Mouse (Mus musculus) adrenal gland, postnatal 25 days (tissue): ENCODE measurements at regions not wholly inside any gene's neighbourhood (a gene's known extent, or its start where the extent isn't known, plus 50 kb on each side); places are given as distances from the start of the nearest gene placed in this dataset.

Experiments
- DNase-seq: peaks from one replicate; pipeline ENCODE4 v3.0.0; 2021; ENCODE audit warnings: mixed read lengths

DNA sequence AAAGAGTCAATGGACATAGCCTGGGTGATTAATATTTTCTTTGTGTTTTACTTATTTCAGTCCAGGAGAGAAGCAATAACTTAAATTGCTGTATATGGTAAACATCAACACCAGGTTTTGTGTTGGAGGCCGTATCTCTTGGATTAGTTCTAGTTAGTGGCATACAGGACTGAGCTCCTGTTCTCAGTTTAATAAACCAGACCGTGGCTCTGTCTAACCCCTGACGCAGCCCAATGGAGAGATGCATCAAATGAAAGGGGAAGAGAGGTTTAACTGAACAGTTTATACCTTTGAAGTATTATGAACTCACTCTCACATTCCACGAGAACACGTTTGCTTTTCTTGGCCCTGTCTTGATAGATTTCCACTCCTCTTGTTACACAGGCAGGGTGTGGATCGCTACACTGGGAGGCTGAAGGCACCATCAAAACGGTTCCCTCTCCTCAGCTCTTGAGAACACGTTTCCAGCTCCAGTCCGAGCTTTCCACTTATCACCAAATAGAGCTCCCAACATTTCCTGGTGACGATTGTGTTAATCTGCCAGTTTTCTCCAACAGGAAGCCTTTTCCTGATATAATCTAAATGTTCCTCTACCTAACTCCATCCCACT, 54.0 kb upstream of the Cerkl start:
- no peak for DNase-seq

GRCm38 (mm10) chr2:79511108-79511507, 54.5 kb upstream of the Cerkl start:
- no peak for DNase-seq

GRCm38 (mm10) chr2:79511676-79512323, 55.2 kb upstream of the Cerkl start:
- DNase-seq, result peak; percentile 63

- DNase-seq, result no peak
Measured at GRCm38 (mm10) chr2:79512374-79512773, 55.8 kb upstream of the Cerkl start.

DNA sequence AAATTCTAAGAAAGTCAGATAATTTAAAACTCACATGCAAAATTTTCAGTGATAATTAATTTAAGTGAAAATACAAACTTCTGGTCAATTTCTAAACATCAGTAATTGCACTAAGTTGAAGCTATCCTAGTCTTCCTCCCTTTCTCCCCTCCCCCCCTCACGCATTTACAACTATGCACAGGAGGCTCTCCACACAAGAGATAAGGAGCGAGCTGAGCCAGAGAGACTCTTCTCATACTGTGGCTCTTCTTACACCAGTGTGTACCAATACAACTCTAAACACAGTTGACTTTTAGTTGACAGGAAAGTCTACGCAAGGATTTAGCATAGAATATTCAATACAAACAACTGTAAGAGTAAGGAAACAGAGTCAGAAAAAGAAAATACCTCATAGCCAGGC, 57.1 kb upstream of the Cerkl start:
- no peak for DNase-seq

- DNase-seq, result no peak
Measured at GRCm38 (mm10) chr2:79518046-79518750, 61.6 kb upstream of the Cerkl start.

DNA sequence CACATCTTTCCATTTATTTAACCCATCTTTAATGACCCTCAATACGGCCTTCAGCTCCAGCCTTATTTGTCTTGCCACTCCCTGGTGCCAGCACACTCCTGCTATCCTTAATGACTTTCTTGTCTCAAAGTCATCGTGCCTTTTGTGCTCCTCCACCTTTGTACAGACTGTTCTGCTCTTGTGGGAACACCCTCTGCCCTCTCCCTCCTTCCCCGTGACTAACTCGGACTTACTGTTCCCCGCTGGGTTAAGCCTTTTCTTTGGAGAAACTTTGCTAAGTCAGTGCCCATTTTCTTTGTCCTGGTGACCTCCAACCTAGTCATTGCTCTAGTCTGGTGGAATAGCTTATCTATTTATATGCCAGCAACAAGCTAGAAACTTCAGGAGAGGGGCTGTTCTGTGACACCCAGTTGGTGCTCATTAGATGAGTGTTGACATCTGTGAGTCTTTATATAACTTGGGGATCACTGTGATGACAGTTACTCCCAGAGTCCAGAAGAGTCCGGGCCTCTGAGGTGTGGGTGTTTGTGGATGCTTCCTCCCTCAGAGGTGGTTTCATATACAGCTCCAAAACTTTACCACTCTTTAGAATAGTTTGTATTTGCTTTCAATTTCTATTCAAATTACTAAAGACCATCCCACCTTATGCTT, 63.3 kb upstream of the Cerkl start:
- DNase-seq, result no peak

DNA sequence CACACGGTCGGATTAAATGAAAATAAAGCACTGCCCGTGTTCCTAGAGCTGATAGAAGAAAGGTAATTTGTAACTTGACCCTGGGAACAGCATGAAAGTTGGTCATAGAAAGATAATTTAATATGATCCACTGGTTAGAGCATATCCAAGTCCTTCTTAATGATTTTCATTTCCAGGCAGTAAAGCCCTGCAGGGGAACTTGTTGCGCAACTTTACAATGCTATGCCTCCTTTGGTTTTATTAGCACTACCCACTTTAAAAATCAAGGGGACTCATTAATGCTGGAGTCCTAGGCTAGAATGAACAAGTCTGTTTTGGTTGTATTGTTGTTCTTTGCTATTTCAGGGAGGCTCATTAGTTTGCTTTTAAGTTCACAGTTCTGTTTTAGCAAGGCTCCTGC, 66.9 kb upstream of the Cerkl start:
- DNase-seq, result no peak

GRCm38 (mm10) chr2:79527529-79527928, 70.9 kb upstream of the Cerkl start:
- DNase-seq, result no peak

DNA sequence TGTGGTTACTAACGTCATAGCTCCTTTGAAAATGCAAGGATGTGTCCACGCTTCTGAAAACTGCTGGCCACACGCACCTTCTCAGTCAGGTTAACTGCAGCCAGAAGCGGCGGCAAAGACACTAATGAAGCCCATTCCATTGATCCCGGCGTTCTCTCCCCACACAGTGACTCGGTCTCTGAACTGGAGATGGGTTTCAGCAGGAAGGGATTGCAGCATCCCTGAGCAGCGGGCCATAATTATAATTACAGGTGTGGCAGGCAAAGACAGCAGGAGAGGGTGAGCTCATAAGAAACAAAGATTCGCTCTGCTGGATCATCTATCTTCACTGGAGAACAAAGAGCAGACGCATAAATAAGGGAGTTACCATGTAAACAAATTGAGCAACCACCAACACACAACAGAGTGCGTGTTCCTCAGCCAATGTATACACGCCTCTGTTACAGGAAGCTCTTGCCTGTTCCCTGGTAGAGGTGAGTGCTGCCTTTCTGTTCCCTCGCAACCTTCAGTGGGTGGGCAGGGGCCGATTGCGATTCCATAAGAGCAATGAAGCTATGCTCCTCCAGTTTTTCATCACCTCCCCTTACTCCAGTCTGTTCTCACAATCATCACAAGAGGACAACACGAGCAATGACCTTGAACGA, 71.9 kb upstream of the Cerkl start:
- DNase-seq, result no peak

- no peak for DNase-seq
Measured at GRCm38 (mm10) chr2:79529185-79529584, 72.6 kb upstream of the Cerkl start.

DNA sequence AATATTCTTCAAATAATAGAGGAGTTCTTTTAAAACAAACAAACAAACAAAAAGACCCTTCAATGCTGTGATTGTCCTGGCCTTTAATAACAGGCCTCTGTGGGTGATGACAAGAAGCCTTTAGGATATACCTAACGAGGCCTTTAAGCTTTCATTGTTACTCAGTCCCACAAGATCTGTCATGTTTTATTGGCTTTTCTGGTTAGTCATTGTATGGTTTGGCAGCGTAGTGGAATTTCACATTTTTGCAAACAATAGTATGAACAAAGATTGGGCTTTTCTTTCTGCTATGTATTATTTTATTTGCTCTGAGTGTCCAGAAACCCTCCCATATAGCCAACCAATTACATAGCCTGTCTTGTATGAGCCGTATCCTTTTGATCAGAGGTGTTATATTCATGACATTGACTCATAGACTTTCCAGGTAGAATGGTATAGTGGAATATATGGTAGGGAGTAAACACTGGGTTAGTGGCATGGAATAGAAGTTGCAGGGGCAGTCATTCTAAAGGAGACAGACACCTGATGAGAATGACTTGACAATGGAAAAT, 76.1 kb upstream of the Cerkl start:
- DNase-seq, result no peak

- no peak for DNase-seq
Measured at GRCm38 (mm10) chr2:79537126-79537875, 80.7 kb upstream of the Cerkl start.

- no peak for DNase-seq
Measured at GRCm38 (mm10) chr2:79540384-79540783, 83.8 kb upstream of the Cerkl start.

- no peak for DNase-seq
Measured at GRCm38 (mm10) chr2:79542191-79542980, 85.8 kb upstream of the Cerkl start.

GRCm38 (mm10) chr2:79543456-79543855, 86.9 kb upstream of the Cerkl start:
- DNase-seq, result no peak

- DNase-seq, result no peak
Measured at GRCm38 (mm10) chr2:79543948-79544792, 87.6 kb upstream of the Cerkl start.

DNA sequence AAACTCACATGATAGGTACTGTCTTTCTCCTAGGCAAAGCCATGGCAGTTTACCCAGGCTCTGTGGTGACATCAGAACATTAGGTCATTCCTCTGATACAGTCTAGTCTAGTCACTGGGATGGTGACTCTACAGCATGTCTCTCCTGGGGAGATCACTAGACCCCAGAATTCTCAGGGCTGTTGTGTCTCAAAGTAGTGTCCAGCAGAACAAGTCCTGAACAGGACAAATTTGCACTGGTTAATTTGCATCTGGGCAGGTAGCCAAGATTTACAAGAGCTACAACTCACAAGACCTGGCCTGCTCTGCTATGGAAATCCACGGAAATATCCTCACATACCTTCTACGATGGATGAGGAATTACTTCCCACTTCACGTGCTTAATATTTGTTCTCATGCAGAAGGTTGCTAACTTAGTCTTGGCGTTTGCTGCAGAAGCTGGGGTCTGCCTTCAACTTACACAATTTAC, 88.2 kb upstream of the Cerkl start:
- DNase-seq, result no peak

GRCm38 (mm10) chr2:79546206-79546605, 88.9 kb upstream of the Itprid2 start:
- no peak for DNase-seq

GRCm38 (mm10) chr2:79547284-79547683, 87.9 kb upstream of the Itprid2 start:
- no peak for DNase-seq
